In genomic region chr15:12885361-12885760, GRCm38 (mm10) we compare ENCODE assay signal across 22 mouse cellular contexts.
"Had no signal": no experiment of that assay in that cellular context is flagged by ENCODE, and none has a peak within 500 bp of the region (broad histone marks: within the 10 kb centered on the region; RNA-seq: fewer than 3 reads in every experiment).

No protein-coding gene starts in this region.

- H3K4me1 ChIP-seq: kidney, embryonic 15.5 days; limb, embryonic 12.5 days; limb, embryonic 15.5 days; midbrain, embryonic 12.5 days; midbrain, embryonic 15.5 days; neural tube, embryonic 12.5 days; neural tube, embryonic 15.5 days; stomach, embryonic 15.5 days had no signal

- H3K27me3 ChIP-seq: kidney, embryonic 15.5 days; limb, embryonic 12.5 days; limb, embryonic 15.5 days; midbrain, embryonic 12.5 days; midbrain, embryonic 15.5 days; neural tube, embryonic 12.5 days; neural tube, embryonic 15.5 days; stomach, embryonic 15.5 days had no signal

- H3K27ac ChIP-seq: kidney, embryonic 15.5 days; left cerebral cortex, adult 2 months; limb, embryonic 12.5 days; limb, embryonic 15.5 days; liver, embryonic 14.5 days; macrophage; midbrain, embryonic 12.5 days; midbrain, embryonic 15.5 days; neural tube, embryonic 12.5 days; neural tube, embryonic 15.5 days; stomach, embryonic 15.5 days had no signal

- H3K9me3 ChIP-seq: kidney, embryonic 15.5 days; limb, embryonic 12.5 days; limb, embryonic 15.5 days; midbrain, embryonic 12.5 days; midbrain, embryonic 15.5 days; neural tube, embryonic 12.5 days; neural tube, embryonic 15.5 days; stomach, embryonic 15.5 days had no signal

- H3K4me3 ChIP-seq: kidney, embryonic 15.5 days; left cerebral cortex, adult 2 months; limb, embryonic 12.5 days; limb, embryonic 15.5 days; midbrain, embryonic 12.5 days; midbrain, embryonic 15.5 days; neural tube, embryonic 12.5 days; neural tube, embryonic 15.5 days; stomach, embryonic 15.5 days had no signal

- DNase-seq: kidney, adult 8-10 months; kidney, postnatal 10 days; kidney, postnatal 36 days; layer of hippocampus, postnatal 36 days; left cerebral cortex, postnatal 4 days; liver, postnatal 0 days; lung, embryonic 14.5 days; retina, postnatal 1 day; right cerebral cortex, postnatal 4 days; spleen, adult 18-20 months; thymus, postnatal 25 days had no signal
